Mouse (Mus musculus) G1E (cell line): ENCODE data around the gene Btn1a1. TPM values are rescaled to one million over a fixed set of nuclear protein-coding genes. Genes with fewer than 3 reads are reported as not detected.
A peak's percentile ranks its signal among the peaks of the same experiment; 100 is the strongest.

Experiments
- ATAC-seq: 2 replicates; pipeline ENCODE4 v1.8.0; 2016; ENCODE audit warnings: mild to moderate bottlenecking; ENCODE audit not compliant: insufficient number of reproducible peaks, poor library complexity, low FRiP score, severe bottlenecking; ENCODE audit errors: extremely low read depth
- DNase-seq: peaks from one replicate; pipeline ENCODE4 v3.0.0; 2012; ENCODE audit warnings: low spot score
- H3K27me3 ChIP-seq: 2 replicates; pipeline ENCODE4 v1.6.1; 2012; ENCODE audit warnings: mild to moderate bottlenecking, low read length, inconsistent platforms; ENCODE audit not compliant: insufficient read depth
- H3K36me3 ChIP-seq: replicated peaks from 2 replicates; pipeline ENCODE3; 2012; ENCODE audit warnings: mild to moderate bottlenecking, inconsistent platforms
- H3K4me1 ChIP-seq: 2 replicates; pipeline ENCODE4 v1.6.1; 2012; ENCODE audit warnings: low read depth, low read length, inconsistent platforms, mixed read lengths; ENCODE audit not compliant: insufficient read depth
- H3K4me3 ChIP-seq: 2 replicates; pipeline ENCODE4 v1.5.1; 2012; ENCODE audit warnings: low read depth, mild to moderate bottlenecking, inconsistent platforms, low read length, moderate library complexity, mixed read lengths
- H3K9me3 ChIP-seq: replicated peaks from 2 replicates; pipeline ENCODE4 v1.6.1; 2012; ENCODE audit warnings: inconsistent platforms
- CTCF ChIP-seq: IDR thresholded peaks from 2 replicates; pipeline ENCODE4 v1.5.1; 2012; ENCODE audit warnings: low read depth, low read length, inconsistent platforms, mixed read lengths
- GATA1 ChIP-seq: IDR thresholded peaks from 2 replicates; pipeline ENCODE4 v1.6.1; 2012; ENCODE audit warnings: borderline replicate concordance, low read length, inconsistent platforms, mixed read lengths
- GATA2 ChIP-seq: IDR thresholded peaks from 2 replicates; pipeline ENCODE4 v1.6.1; 2012; ENCODE audit warnings: low read depth, low read length, inconsistent platforms, borderline replicate concordance
- POLR2AphosphoS5 ChIP-seq: IDR thresholded peaks from 2 replicates; pipeline ENCODE4 v1.6.1; 2012; ENCODE audit warnings: low read depth, low read length, inconsistent platforms; ENCODE audit not compliant: insufficient replicate concordance
- TAL1 ChIP-seq: conservative IDR thresholded peaks from 2 replicates; pipeline ENCODE4 v1.6.1; 2012; ENCODE audit warnings: low read depth, low read length, inconsistent platforms, mixed read lengths
- polyA plus RNA-seq: library from polyadenylated mRNA; stranded (reverse); fragments of >175 nt; gene quantifications from 2 replicates; pipeline ENCODE4 v1.2.3, GENCODE M21; 2012
- total RNA-seq, 2 experiments: library from RNA; stranded (forward) in 1 of 2; stranded (reverse) in 1 of 2; fragments of 200-1000 nt in 1 of 2; fragments of >200 nt in 1 of 2; fragmentation: Nextera tagmentation in 1 of 2; gene quantifications; 2 replicates each; pipeline ENCODE4 v1.2.3; 2014 to 2017

The Btn1a1 gene
- total RNA-seq (2014; fragmentation: Nextera tagmentation) (18.3 and 31.6 TPM in 2 replicates), total RNA-seq (2017) (0.82 and 1.5 TPM in 2 replicates), polyA plus RNA-seq (0.75 and 0.80 TPM in 2 replicates)

DNA sequence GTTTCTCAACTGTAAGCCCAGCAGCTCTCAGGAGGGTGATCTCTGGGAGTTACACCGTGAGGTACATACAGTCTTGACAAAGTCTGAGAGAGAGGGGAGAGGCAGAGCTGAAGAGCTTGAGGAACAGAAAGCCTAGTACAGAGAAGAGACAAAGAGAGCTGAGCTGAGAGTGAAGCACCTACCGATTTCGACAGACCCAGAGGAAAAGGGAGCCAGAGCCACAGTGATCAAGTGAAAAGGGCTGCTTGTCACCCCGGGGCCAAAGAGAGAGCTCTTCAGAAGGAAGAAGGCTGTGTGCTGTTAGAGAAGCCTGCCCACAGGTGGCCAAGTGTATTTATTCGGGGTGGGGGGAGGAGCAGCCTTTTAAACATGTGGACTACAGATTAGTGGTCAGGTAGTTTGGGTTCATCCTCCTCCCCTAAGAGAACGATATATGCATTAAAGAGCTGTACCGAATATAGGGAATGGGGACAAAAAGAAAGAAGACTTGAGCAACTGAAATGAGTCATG is at the start of gene Btn1a1:
TSS of gene Btn1a1 (minus strand) at position 302 of the 510 bp plus-strand sequence.
- 0 out of 2 replicates have a peak, but pooled peaks cover 2% of the 10 kb centered on the region for H3K27me3 ChIP-seq
- no peaks in the 10 kb centered on the region for H3K36me3 ChIP-seq
- TF ChIP-seq TAL1, result no peak
- no peak for TF ChIP-seq GATA2
- TF ChIP-seq POLR2AphosphoS5, result no peak
- TF ChIP-seq GATA1, result no peak
- TF ChIP-seq CTCF, result no peak
- no peaks in the 10 kb centered on the region for H3K9me3 ChIP-seq
- H3K4me1 ChIP-seq, result peaks cover 44% of the 10 kb centered on the region
- peak within 1 kb of the TSS; percentile 70 for H3K4me3 ChIP-seq
- ATAC-seq (no peak), DNase-seq (no peak)

GRCm38 (mm10) chr13:23515281-23515680 is 49.6 kb upstream of the Btn1a1 start:
- DNase-seq (no peak), ATAC-seq (no peak)
- TF ChIP-seq TAL1 (no peak), POLR2AphosphoS5 (no peak), GATA2 (no peak), CTCF (no peak), GATA1 (no peak)
- no peaks in the 10 kb centered on the region for H3K27me3 ChIP-seq
- no peaks in the 10 kb centered on the region for H3K9me3 ChIP-seq
- H3K4me3 ChIP-seq, result no peak overlapping the region
- no peaks in the 10 kb centered on the region for H3K36me3 ChIP-seq
- peaks cover 31% of the 10 kb centered on the region for H3K4me1 ChIP-seq

DNA sequence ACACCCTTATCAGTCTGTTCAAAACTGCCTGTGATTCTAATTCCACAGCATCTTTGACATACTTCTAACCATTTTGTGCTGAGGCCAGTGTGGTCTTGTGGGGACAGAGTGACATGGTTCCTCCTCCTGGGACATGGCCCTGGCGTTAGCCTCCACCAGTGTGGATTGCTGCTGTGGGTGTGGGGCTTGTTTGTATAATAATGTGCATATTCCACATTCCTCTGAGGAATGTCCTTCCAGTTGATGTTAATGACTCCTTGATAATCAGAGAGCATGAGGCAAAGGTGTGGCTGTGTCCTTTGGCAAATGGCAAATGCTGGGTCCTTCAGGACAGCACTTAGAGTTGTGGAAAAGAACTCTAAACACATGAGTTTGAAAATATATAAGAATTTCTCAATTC is 47.8 kb upstream of the Btn1a1 start:
- Histone ChIP-seq H3K27me3 (no peaks in the 10 kb centered on the region), H3K9me3 (no peaks in the 10 kb centered on the region), H3K4me3 (no peak overlapping the region), H3K4me1 (peaks cover 24% of the 10 kb centered on the region), H3K36me3 (no peaks in the 10 kb centered on the region)
- TF ChIP-seq TAL1 (no peak), POLR2AphosphoS5 (no peak), CTCF (no peak), GATA2 (no peak), GATA1 (no peak)
- DNase-seq (no peak), ATAC-seq (no peak)

- Histone ChIP-seq H3K4me3 (no peak overlapping the region), H3K27me3 (no peaks in the 10 kb centered on the region), H3K9me3 (no peaks in the 10 kb centered on the region), H3K36me3 (no peaks in the 10 kb centered on the region), H3K4me1 (peaks cover 44% of the 10 kb centered on the region)
- no peak for TF ChIP-seq TAL1
- TF ChIP-seq GATA2, result no peak
- TF ChIP-seq GATA1, result no peak
- TF ChIP-seq POLR2AphosphoS5, result no peak
- no peak for TF ChIP-seq CTCF
- ATAC-seq, result no peak
- no peak for DNase-seq
Observed at GRCm38 (mm10) chr13:23510127-23510526, 44.4 kb upstream of the Btn1a1 start.

- H3K27me3 ChIP-seq, result no peaks in the 10 kb centered on the region
- DNase-seq (no peak), ATAC-seq (no peak)
- TF ChIP-seq GATA2 (no peak), POLR2AphosphoS5 (no peak), GATA1 (no peak)
- no peaks in the 10 kb centered on the region for H3K36me3 ChIP-seq
- peak overlapping the region; percentile 70; the same call in 1 of the 2 replicates for H3K4me3 ChIP-seq
- H3K9me3 ChIP-seq, result no peaks in the 10 kb centered on the region
- peaks cover 61% of the 10 kb centered on the region for H3K4me1 ChIP-seq
Observed at GRCm38 (mm10) chr13:23506819-23507515, 41.3 kb upstream of the Btn1a1 start.

DNA sequence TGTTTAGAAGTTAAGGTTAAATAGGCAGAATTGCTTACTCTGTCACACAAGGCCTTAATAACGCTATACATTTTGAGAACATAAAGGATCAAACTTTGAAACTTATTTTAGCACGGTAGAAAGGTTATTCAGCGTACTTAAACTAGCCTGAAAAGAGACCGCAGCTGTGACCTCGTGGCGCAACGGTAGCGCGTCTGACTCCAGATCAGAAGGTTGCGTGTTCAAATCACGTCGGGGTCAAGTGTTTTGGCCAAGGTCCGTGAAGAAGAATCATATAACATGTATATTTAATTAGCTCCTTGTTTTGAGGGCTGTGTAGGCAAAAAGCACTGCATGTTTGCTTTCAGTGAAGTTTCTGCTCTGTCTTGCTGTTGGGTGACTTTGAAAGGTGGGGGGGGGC is 40.6 kb upstream of the Btn1a1 start:
- peak; percentile 15; the same call in 1 of the 2 replicates for ATAC-seq
- Histone ChIP-seq H3K36me3 (no peaks in the 10 kb centered on the region), H3K4me3 (peak overlapping the region; percentile 70; the same call in 1 of the 2 replicates), H3K4me1 (peaks cover 59% of the 10 kb centered on the region), H3K27me3 (no peaks in the 10 kb centered on the region), H3K9me3 (no peaks in the 10 kb centered on the region)
- no peak for TF ChIP-seq TAL1
- no peak for TF ChIP-seq POLR2AphosphoS5
- no peak for TF ChIP-seq GATA1
- TF ChIP-seq CTCF, result no peak
- TF ChIP-seq GATA2, result no peak
- no peak for DNase-seq
